Mouse (Mus musculus) CH12.LX (cell line): ENCODE data around the gene Dnmbp. TPM values are rescaled to one million over a fixed set of nuclear protein-coding genes. Genes with fewer than 3 reads are reported as not detected.

Experiments used
- DNase-seq: peaks from one replicate; pipeline ENCODE4 v3.0.0-alpha.2; 2013; ENCODE audit errors: extremely low read depth
- H3K27ac ChIP-seq: 2 replicates; pipeline ENCODE4 v1.5.1; 2012; ENCODE audit warnings: low read depth, mild to moderate bottlenecking, control low read depth, moderate library complexity; ENCODE audit not compliant: insufficient read depth
- H3K27me3 ChIP-seq: replicated peaks from 2 replicates; pipeline ENCODE3; 2012; ENCODE audit warnings: inconsistent platforms
- H3K36me3 ChIP-seq, 2 experiments: replicated peaks in 1 of 2; 2 replicates each; pipeline versions ENCODE3 to v1.6.1; 2012; ENCODE audit warnings: inconsistent platforms in 1 of 2, low read length in 1 of 2, mild to moderate bottlenecking in 1 of 2, mixed read lengths in 1 of 2, moderate library complexity in 1 of 2; ENCODE audit not compliant: control insufficient read depth in 1 of 2, insufficient read depth in 1 of 2
- H3K4me1 ChIP-seq, 2 experiments: 2 replicates each; pipeline ENCODE4 v1.6.1; 2012; ENCODE audit warnings: inconsistent platforms in 1 of 2, moderate library complexity in 1 of 2; ENCODE audit not compliant: insufficient read depth in 2 of 2, control insufficient read depth in 1 of 2
- H3K4me2 ChIP-seq: 2 replicates; pipeline ENCODE4 v1.6.1; 2012; ENCODE audit warnings: low read depth, mild to moderate bottlenecking, control low read depth; ENCODE audit not compliant: poor library complexity, insufficient read depth, severe bottlenecking
- H3K4me3 ChIP-seq, 3 experiments: fragments of 150-350 bp in 1 of 3; sonication (generic) in 1 of 3; replicated peaks in 1 of 3; 2 replicates each; pipeline versions ENCODE3 to v1.5.1; 2011 to 2012; ENCODE audit warnings: low read depth in 2 of 3, low read length in 2 of 3, mild to moderate bottlenecking in 2 of 3, moderate library complexity in 2 of 3, control low read depth in 1 of 3, improper control_type of control experiment in 1 of 3, inconsistent platforms in 1 of 3, mixed read lengths in 1 of 3; ENCODE audit not compliant: poor library complexity in 1 of 3
- H3K79me2 ChIP-seq: replicated peaks from 2 replicates; pipeline ENCODE4 v1.6.1; 2012; ENCODE audit warnings: mild to moderate bottlenecking, moderate library complexity; ENCODE audit not compliant: control insufficient read depth, poor library complexity, insufficient read depth, severe bottlenecking; ENCODE audit errors: extremely low read depth
- H3K9ac ChIP-seq: 2 replicates; pipeline ENCODE4 v1.6.1; 2012; ENCODE audit warnings: low read depth, mild to moderate bottlenecking, control low read depth, moderate library complexity; ENCODE audit not compliant: insufficient read depth
- H3K9me3 ChIP-seq: replicated peaks from 2 replicates; pipeline ENCODE3; 2012; ENCODE audit warnings: low read length, inconsistent platforms, mixed read lengths
- BHLHE40 ChIP-seq: IDR thresholded peaks from 2 replicates; pipeline ENCODE4 v1.6.1; 2011; ENCODE audit warnings: mild to moderate bottlenecking, low read depth, low read length, improper control_type of control experiment
- CHD2 ChIP-seq: IDR thresholded peaks from 2 replicates; pipeline ENCODE4 v1.6.1; 2011; ENCODE audit warnings: low read length, improper control_type of control experiment
- ETS1 ChIP-seq: conservative IDR thresholded peaks from 2 replicates; pipeline ENCODE4 v1.6.1; 2012; ENCODE audit warnings: low read depth, mild to moderate bottlenecking, inconsistent platforms, low read length, improper control_type of control experiment, moderate library complexity
- IRF4 ChIP-seq: IDR thresholded peaks from 2 replicates; pipeline ENCODE4 v1.6.1; 2014; ENCODE audit warnings: low read depth, mild to moderate bottlenecking, inconsistent platforms, low read length, improper control_type of control experiment
- JUN ChIP-seq: IDR thresholded peaks from 2 replicates; pipeline ENCODE4 v1.6.1; 2011; ENCODE audit warnings: low read depth, mild to moderate bottlenecking, low read length, improper control_type of control experiment, moderate library complexity; ENCODE audit not compliant: insufficient read depth
- MAZ ChIP-seq: IDR thresholded peaks from 2 replicates; pipeline ENCODE4 v1.6.1; 2012; ENCODE audit warnings: low read depth, mild to moderate bottlenecking, inconsistent platforms, low read length, improper control_type of control experiment, moderate library complexity
- MXI1 ChIP-seq: IDR thresholded peaks from 2 replicates; pipeline ENCODE4 v1.6.1; 2011; ENCODE audit warnings: mild to moderate bottlenecking, low read depth, low read length, improper control_type of control experiment
- POLR2A ChIP-seq: IDR thresholded peaks from 2 replicates; pipeline ENCODE4 v1.6.1; 2011; ENCODE audit warnings: low read depth, mild to moderate bottlenecking, improper control_type of control experiment, low read length
- RCOR1 ChIP-seq: conservative IDR thresholded peaks from 2 replicates; pipeline ENCODE4 v1.6.1; 2012; ENCODE audit warnings: low read depth, mild to moderate bottlenecking, inconsistent platforms, low read length, improper control_type of control experiment
- UBTF ChIP-seq: IDR thresholded peaks from 2 replicates; pipeline ENCODE4 v1.6.1; 2012; ENCODE audit warnings: low read depth, mild to moderate bottlenecking, inconsistent platforms, low read length, improper control_type of control experiment, moderate library complexity
- USF1 ChIP-seq: IDR thresholded peaks from 2 replicates; pipeline ENCODE4 v1.6.1; 2014; ENCODE audit warnings: low read depth, mild to moderate bottlenecking, inconsistent platforms, low read length, improper control_type of control experiment
- USF2 ChIP-seq: conservative IDR thresholded peaks from 2 replicates; pipeline ENCODE4 v1.6.1; 2011; ENCODE audit warnings: low read depth, low read length, improper control_type of control experiment
- ZKSCAN1 ChIP-seq: IDR thresholded peaks from 2 replicates; pipeline ENCODE4 v1.6.1; 2012; ENCODE audit warnings: low read depth, inconsistent platforms, low read length, improper control_type of control experiment, borderline replicate concordance
- ZMIZ1 ChIP-seq: IDR thresholded peaks from 2 replicates; pipeline ENCODE4 v1.6.1; 2012; ENCODE audit warnings: low read depth, mild to moderate bottlenecking, inconsistent platforms, low read length, improper control_type of control experiment
- dilution Hi-C: fragments of 300-500 bp; cut with MboI; formaldehyde crosslinking; loops from 2 replicates; pipeline ENCODE4 v1.14.3; 2020; ENCODE audit warnings: low sequenced_read_pairs; ENCODE audit not compliant: extremely low pct_unique_long_range_greater_than_20kb, extremely low pct_ligation_motif_present
- in situ Hi-C: fragments of 300-500 bp; cut with MboI; formaldehyde crosslinking; loops from 3 replicates; pipeline ENCODE4 v1.14.3; 2019; ENCODE audit warnings: low sequenced_read_pairs, low pct_ligation_motif_present, low pct_unique_long_range_greater_than_20kb, mixed read lengths
- polyA plus RNA-seq: library from polyadenylated mRNA; unstranded; fragments of >175 nt; gene quantifications from 2 replicates; pipeline ENCODE4 v1.2.1, GENCODE M21; 2012; ENCODE audit warnings: low read depth; ENCODE audit not compliant: insufficient read length
- total RNA-seq, 2 experiments: library from RNA; depleted of rRNA; stranded (reverse); fragments of 300-350 nt in 1 of 2; fragments of >200 nt in 1 of 2; gene quantifications; 2 replicates each; pipeline ENCODE4 v1.2.3; 2012 to 2014

Dnmbp gene
- total and polyA plus RNA-seq, 3 experiments: 1.8 to 5.4 (median 2.3) TPM

DNA sequence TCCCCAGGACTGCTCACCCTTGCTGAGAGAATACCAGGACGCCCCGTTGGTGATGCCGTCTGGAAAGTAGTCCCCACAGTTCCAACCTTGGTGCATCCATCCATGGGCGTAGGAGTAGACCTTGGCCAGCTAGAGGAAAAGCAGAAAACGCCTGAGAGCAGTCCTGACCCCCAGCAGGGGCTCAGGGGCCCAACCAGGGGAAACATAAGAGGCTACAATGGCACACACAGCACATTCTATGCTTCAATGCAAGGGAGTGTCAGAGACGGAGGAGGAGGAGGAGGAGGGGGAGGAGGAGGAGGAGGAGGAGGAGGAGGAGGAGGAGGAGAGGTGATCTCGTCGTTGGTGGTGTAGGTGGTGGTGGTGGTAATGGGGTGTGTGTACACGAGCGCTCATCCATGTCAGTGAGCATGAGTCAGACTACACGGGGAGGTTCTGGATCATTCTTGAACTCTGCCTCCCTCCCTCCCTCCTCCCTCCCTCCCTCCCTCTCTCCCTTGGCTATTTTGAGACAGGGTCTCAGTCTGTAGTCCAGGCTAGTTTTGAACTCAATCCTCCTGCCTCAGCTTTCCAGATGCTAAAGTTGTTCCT, 28.5 kb upstream of the Dnmbp start:
- TF ChIP-seq BHLHE40: no peak
- no peak for TF ChIP-seq ETS1
- no peak for TF ChIP-seq RCOR1
- Histone ChIP-seq H3K4me2 (no peak overlapping the region), H3K4me1 (peaks cover 3 to 25% of the 10 kb centered on the region in 2 experiments; a peak in 3 of 4 replicates), H3K27ac (no peak overlapping the region), H3K9ac (no peak overlapping the region), H3K9me3 (no peaks in the 10 kb centered on the region), H3K27me3 (no peaks in the 10 kb centered on the region), H3K79me2 (no peaks in the 10 kb centered on the region), H3K36me3 (no peaks in the 10 kb centered on the region), H3K4me3 (no peak overlapping the region)
- no peak for DNase-seq
- dilution Hi-C loops: no loop called here
- in situ Hi-C loops: no loop called here

DNA sequence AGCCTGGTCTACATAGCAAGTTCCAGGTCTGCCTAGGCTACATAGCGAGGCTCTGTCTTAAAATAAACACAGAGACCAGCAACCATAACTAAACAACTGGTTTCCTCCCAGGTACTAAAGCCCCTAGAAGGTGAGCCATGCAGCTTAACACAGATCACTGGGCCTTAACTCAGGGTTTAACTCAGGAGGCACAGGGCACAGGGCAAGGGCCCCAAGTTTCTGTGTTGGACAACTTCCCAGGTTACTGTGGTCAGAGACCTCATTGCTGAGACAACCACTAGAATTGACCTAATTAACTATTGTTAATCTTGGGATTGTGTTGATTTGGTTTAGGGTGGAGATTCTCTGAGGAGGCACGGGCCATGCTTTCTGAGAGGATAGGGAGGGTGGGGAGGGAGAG, 26.5 kb upstream of the Dnmbp start:
- in situ Hi-C loops: no loop called here
- dilution Hi-C loops: no loop called here
- no peak overlapping the region for H3K4me2 ChIP-seq
- no peak overlapping the region for H3K9ac ChIP-seq
- peaks cover 4 to 23% of the 10 kb centered on the region in 2 experiments; a peak in 3 of 4 replicates for H3K4me1 ChIP-seq
- TF ChIP-seq ZKSCAN1 (no peak), ZMIZ1 (no peak), IRF4 (no peak), UBTF (no peak), USF2 (no peak), MAZ (no peak), POLR2A (no peak), JUN (no peak), BHLHE40 (no peak), MXI1 (no peak), CHD2 (no peak), USF1 (no peak)
- TF ChIP-seq, all 38 proteins: peak for 0
- no peak for DNase-seq
- H3K27me3 ChIP-seq: no peaks in the 10 kb centered on the region
- H3K36me3 ChIP-seq: no peaks in the 10 kb centered on the region
- no peaks in the 10 kb centered on the region for H3K79me2 ChIP-seq
- H3K9me3 ChIP-seq: no peaks in the 10 kb centered on the region
- no peak overlapping the region for H3K27ac ChIP-seq
- no peak overlapping the region for H3K4me3 ChIP-seq
